Mouse (Mus musculus): ENCODE results near the gene Krtcap2.

GRCm38 (mm10) chr3:89270891-89271290 lies 25.1 kb downstream of the Krtcap2 start:
- TF ChIP-seq CTCF (IDR thresholded peaks at IDR 0.05; ENCODE audit: extremely low read depth, insufficient read depth, low read length) (no peak), POLR2A (IDR thresholded peaks at IDR 0.05; ENCODE audit: extremely low read depth, insufficient read depth, low read length) (no peak)
